Mouse (Mus musculus): ENCODE results near the gene Stip1. TPM values are rescaled to one million over a fixed set of nuclear protein-coding genes. Genes with fewer than 3 reads are reported as not detected.
"Not testable (repeated sequence)": the region's sequence is repeated elsewhere in the genome, so short reads cannot be mapped to it uniquely, and the experiment has no call there.

Gene Stip1
- total and polyA plus RNA-seq, 3 experiments = 284 to 430 (median 370) TPM

- Histone ChIP-seq H3K27me3 (ENCODE audit: control insufficient read depth in 1 of 2, insufficient read depth in 2 of 2, low read length in 2 of 2) (no peaks in the 10 kb centered on the region), H3K9ac (ENCODE audit: control insufficient read depth, low read depth, low read length, poor library complexity, severe bottlenecking) (peak within 1 kb of the TSS; percentile 80), H3K4me3 (ENCODE audit: control insufficient read depth in 1 of 2, insufficient read depth in 1 of 2, low read depth in 2 of 2, low read length in 2 of 2) (peak within 1 kb of the TSS; percentile 75 to 97), H3K79me2 (ENCODE audit: control insufficient read depth, insufficient read depth, low read length, poor library complexity) (peaks cover 5% of the 10 kb centered on the region; the same call in 1 of the 2 replicates), H3K4me1 (ENCODE audit: control insufficient read depth in 1 of 2, insufficient read depth in 2 of 2, low read length in 2 of 2) (peaks cover 7 to 28% of the 10 kb centered on the region in 2 experiments; a peak in 3 of 4 replicates), H3K36me3 (ENCODE audit: control insufficient read depth in 1 of 2, insufficient read depth in 2 of 2, low read length in 2 of 2) (0 out of 4 replicates have a peak, but pooled peaks cover 0 to 2% of the 10 kb centered on the region in 2 experiments), H3K9me3 (replicated peaks; ENCODE audit: insufficient read depth, low read length) (no peaks in the 10 kb centered on the region), H3K27ac (ENCODE audit: control insufficient read depth, low read depth, low read length) (peak within 1 kb of the TSS; percentile 25)
- DNase-seq (ENCODE audit: low read depth, low spot score) = peak; percentile 99
- 0 out of 2 replicates have a peak, but pooled peaks have one; percentile 32 for TF ChIP-seq MYC (IDR thresholded peaks at IDR 0.05; ENCODE audit: low read depth, low read length)
- peak; percentile 46; the same call in 1 of the 2 replicates for TF ChIP-seq NRF1 (IDR thresholded peaks at IDR 0.05; ENCODE audit: insufficient read depth, low read depth, low read length, poor library complexity, severe bottlenecking)
- no peak for TF ChIP-seq POLR2AphosphoS5 (IDR thresholded peaks at IDR 0.05; ENCODE audit: borderline replicate concordance, low read depth, low read length)
- TF ChIP-seq SIN3A (IDR thresholded peaks at IDR 0.05; ENCODE audit: low read length) = peak; percentile 79
- peak; percentile 87 for TF ChIP-seq ELF1 (IDR thresholded peaks at IDR 0.05; ENCODE audit: low read depth, low read length)
- TF ChIP-seq TBP (IDR thresholded peaks at IDR 0.05; ENCODE audit: low read depth, low read length) = peak; percentile 44; the same call in 1 of the 2 replicates
- no peak for TF ChIP-seq TAL1 (IDR thresholded peaks at IDR 0.05; ENCODE audit: low read length)
- TF ChIP-seq E2F4 (IDR thresholded peaks at IDR 0.05; ENCODE audit: borderline replicate concordance, low read depth, low read length) = peak; percentile 86; the same call in 1 of the 2 replicates
- TF ChIP-seq CHD1 (IDR thresholded peaks at IDR 0.05; ENCODE audit: low read depth, low read length) = 0 out of 2 replicates have a peak, but pooled peaks have one; percentile 40
- no peak; the same call in 1 of the 2 replicates for TF ChIP-seq POLR2AphosphoS2 (IDR thresholded peaks at IDR 0.05; ENCODE audit: low read length)
- no peak for TF ChIP-seq JUND (IDR thresholded peaks at IDR 0.05; ENCODE audit: low read depth, low read length)
- no peak for TF ChIP-seq RCOR1 (IDR thresholded peaks at IDR 0.05; ENCODE audit: low read depth, low read length)
- peak; percentile 81 for TF ChIP-seq MXI1 (IDR thresholded peaks at IDR 0.05; ENCODE audit: low read depth, low read length)
- no peak for TF ChIP-seq USF2 (IDR thresholded peaks at IDR 0.05; ENCODE audit: borderline replicate concordance in 1 of 2, insufficient read depth in 1 of 2, low read depth in 1 of 2, low read length in 2 of 2)
- TF ChIP-seq POLR2A (IDR thresholded peaks at IDR 0.05; ENCODE audit: control insufficient read depth in 1 of 2, insufficient read depth in 1 of 2, low read depth in 1 of 2, low read length in 2 of 2, poor library complexity in 1 of 2) = peak; percentile 20 to 81; a peak in 2 of 4 replicates
- TF ChIP-seq CTCF (IDR thresholded peaks at IDR 0.05 in 2 of 3, conservative IDR thresholded peaks at IDR 0.05 in 1 of 3; ENCODE audit: control insufficient read depth in 1 of 3, insufficient read depth in 1 of 3, low read depth in 2 of 3, low read length in 3 of 3, poor library complexity in 1 of 3, severe bottlenecking in 1 of 3) = peak in 1 of 3 experiments; percentile 3; a peak in 1 of 6 replicates
- peak; percentile 59; the same call in 1 of the 2 replicates for TF ChIP-seq NELFE (IDR thresholded peaks at IDR 0.05; ENCODE audit: low read depth, low read length)
- TF ChIP-seq TCF12 (IDR thresholded peaks at IDR 0.05; ENCODE audit: low read depth, low read length) = 0 out of 2 replicates have a peak, but pooled peaks have one; percentile 18
- 0 out of 2 replicates have a peak, but pooled peaks have one; percentile 56 for TF ChIP-seq ZMIZ1 (IDR thresholded peaks at IDR 0.05; ENCODE audit: low read depth, low read length)
- TF ChIP-seq USF1 (IDR thresholded peaks at IDR 0.05; ENCODE audit: low read depth, low read length) = 0 out of 2 replicates have a peak, but pooled peaks have one; percentile 33
- peak; percentile 79 for TF ChIP-seq HCFC1 (IDR thresholded peaks at IDR 0.05; ENCODE audit: low read depth, low read length)
- TF ChIP-seq ZKSCAN1 (IDR thresholded peaks at IDR 0.05; ENCODE audit: low read depth, low read length) = no peak
- peak; percentile 39; the same call in 1 of the 2 replicates for TF ChIP-seq KAT2A (conservative IDR thresholded peaks at IDR 0.05; ENCODE audit: low read depth, low read length)
- TF ChIP-seq ZNF384 (IDR thresholded peaks at IDR 0.05; ENCODE audit: low read depth, low read length) = no peak
- TF ChIP-seq CHD2 (IDR thresholded peaks at IDR 0.05; ENCODE audit: low read length) = peak; percentile 29; the same call in 1 of the 2 replicates
- TF ChIP-seq MAX (IDR thresholded peaks at IDR 0.05; ENCODE audit: low read length) = peak; percentile 42; the same call in 1 of the 2 replicates
- no peak for TF ChIP-seq EP300 (IDR thresholded peaks at IDR 0.05; ENCODE audit: low read depth in 1 of 2, low read length in 2 of 2)
Measured at GRCm38 (mm10) chr19:6992011-6992858, 47.5 kb downstream of the Stip1 start, which contains the start of gene Dnajc4. Gene Dnajc4, minus strand, starts transcription at chr19:6992572.

- peaks cover 12 to 30% of the 10 kb centered on the region in 2 experiments for H3K4me1 ChIP-seq (ENCODE audit: control insufficient read depth in 1 of 2, insufficient read depth in 2 of 2, low read length in 2 of 2)
- not testable (repeated sequence) for DNase-seq (ENCODE audit: low read depth, low spot score); H3K9ac ChIP-seq (ENCODE audit: control insufficient read depth, low read depth, low read length, poor library complexity, severe bottlenecking); H3K27ac ChIP-seq (ENCODE audit: control insufficient read depth, low read depth, low read length); H3K27me3 ChIP-seq (ENCODE audit: control insufficient read depth in 1 of 2, insufficient read depth in 2 of 2, low read length in 2 of 2); H3K79me2 ChIP-seq (ENCODE audit: control insufficient read depth, insufficient read depth, low read length, poor library complexity); H3K4me3 ChIP-seq (ENCODE audit: control insufficient read depth in 1 of 2, insufficient read depth in 1 of 2, low read depth in 2 of 2, low read length in 2 of 2); H3K36me3 ChIP-seq (ENCODE audit: control insufficient read depth in 1 of 2, insufficient read depth in 2 of 2, low read length in 2 of 2); H3K9me3 ChIP-seq (replicated peaks; ENCODE audit: insufficient read depth, low read length)
Measured at GRCm38 (mm10) chr19:6991166-6991565, 48.6 kb downstream of the Stip1 start.
